Mouse (Mus musculus) cortical plate, adult 2 months (tissue): ENCODE results near the gene Pced1b.

ENCODE experiments used
- CTCF ChIP-seq: fragments of 200-500 bp; IDR thresholded peaks from 2 replicates; pipeline ENCODE4 v1.5.1; 2011; ENCODE audit warnings: mild to moderate bottlenecking, control low read depth, low read length; ENCODE audit not compliant: insufficient read depth; ENCODE audit errors: extremely low read depth
- POLR2A ChIP-seq: fragments of 200-500 bp; IDR thresholded peaks from 2 replicates; pipeline ENCODE4 v1.6.1; 2011; ENCODE audit warnings: mild to moderate bottlenecking, low read length, control low read depth; ENCODE audit not compliant: insufficient read depth; ENCODE audit errors: extremely low read depth

DNA sequence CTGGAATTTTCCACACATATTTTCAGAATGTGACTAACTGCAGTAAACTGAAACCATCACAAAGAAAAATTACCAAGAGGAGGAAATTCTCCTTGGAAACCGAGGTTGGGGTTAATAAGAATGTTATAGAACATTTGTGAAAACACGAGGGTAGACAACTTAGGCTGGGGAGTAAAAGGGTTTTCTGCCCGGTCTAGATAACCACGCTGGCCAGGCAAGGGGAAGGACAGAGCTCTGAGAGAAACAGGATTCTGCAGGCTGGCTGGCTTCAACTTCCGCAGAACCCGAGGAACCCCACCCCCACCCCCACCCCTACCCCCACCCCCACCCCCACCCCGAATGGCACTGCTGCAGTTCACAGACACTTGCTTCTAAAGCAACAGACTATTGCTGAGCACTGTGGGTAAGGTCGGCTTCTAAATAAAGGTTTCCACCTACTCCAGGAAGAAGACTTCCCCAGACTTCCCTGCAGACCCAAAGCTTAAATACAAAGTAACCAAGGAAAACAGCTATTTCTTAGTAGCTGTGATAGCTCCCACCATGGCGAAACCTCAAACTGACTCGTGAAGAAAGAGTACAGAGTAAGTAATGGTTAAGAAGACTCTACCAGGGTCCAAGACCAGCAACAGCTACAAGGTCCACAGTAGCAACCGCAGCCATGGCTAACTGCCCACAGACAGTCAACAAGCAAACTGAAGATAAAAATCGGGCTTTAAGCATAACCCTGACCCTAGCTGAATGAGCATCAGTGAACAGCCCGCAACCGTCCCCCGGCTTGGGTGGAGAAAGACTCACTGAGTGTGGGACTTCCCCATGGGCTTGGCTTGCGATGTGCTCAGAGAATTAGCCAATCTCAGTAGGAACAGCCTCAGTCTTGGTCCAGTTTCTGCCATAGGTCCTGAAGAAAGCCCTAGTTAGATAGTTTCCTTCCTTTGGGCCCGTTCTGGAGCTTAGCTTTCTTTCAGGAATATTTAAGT lies 34.1 kb upstream of the Pced1b start:
- TF ChIP-seq CTCF: no peak
- TF ChIP-seq POLR2A: no peak
